Mouse (Mus musculus): ENCODE data around the gene Pebp1. TPM values are rescaled to one million over a fixed set of nuclear protein-coding genes. Genes with fewer than 3 reads are reported as not detected.

Pebp1 gene
- polyA plus RNA-seq, 1 experiment, result 713 TPM

DNA sequence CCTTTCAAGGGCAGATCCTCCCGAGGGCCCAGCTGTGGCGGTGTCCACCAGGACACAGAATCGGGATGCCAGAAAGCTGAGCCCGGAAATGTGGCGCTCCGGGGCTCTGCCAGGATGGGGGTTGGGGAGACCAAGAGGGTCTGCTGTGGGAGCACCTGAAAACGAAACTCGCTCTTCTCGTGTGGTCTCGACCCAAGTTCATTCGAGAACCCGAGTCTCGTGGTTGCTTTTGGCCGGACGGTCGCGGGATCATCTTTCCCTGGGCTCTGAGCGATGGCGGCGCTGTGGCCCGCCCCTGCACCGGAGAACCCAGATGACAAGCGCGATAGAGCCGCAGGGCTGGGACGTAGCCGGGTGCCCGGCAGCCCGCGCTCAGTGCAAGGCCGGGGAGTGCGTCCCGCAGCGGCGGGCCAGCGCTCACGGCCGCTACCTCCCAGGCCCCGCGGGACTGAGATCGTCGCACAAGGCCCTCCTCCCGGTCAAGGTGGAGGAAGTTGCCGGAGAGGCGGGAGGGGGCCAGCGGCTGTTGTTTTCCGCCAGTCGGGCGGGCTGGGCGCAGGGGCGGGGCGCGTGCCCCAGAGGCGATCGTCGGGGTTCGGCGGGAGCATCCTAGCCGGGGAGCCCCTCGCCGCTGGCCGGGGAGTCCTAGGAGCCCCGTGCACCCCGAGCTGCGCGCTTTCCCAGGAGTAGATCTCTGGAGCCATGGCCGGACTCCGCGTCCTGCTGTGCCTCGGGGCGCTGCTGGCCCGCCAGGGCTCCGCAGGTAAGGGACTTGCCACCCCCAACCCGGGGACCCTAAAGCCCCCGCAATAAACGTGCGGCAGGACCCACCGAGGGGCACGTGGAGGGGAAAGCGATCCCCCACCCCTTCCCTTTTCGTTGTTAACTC, 31.6 kb upstream of the Pebp1 start, which contains the start of gene Vsig10:
Gene Vsig10 (plus strand): TSS at position 343 of the 889 bp plus-strand sequence.
- peak within 1 kb of the TSS; percentile 51 for H3K4me3 ChIP-seq
- H3K27me3 ChIP-seq (ENCODE audit: control insufficient read depth, insufficient read depth, insufficient read length), result no peaks in the 10 kb centered on the region
- H3K79me2 ChIP-seq (ENCODE audit: control insufficient read depth, insufficient read depth), result no peaks in the 10 kb centered on the region
- peak within 1 kb of the TSS; percentile 89 for H3K4me2 ChIP-seq (ENCODE audit: low read depth)
- peak; percentile 38 for TF ChIP-seq POLR2AphosphoS2 (IDR thresholded peaks at IDR 0.05; ENCODE audit: insufficient read length, low read depth)
- TF ChIP-seq E2F4 (IDR thresholded peaks at IDR 0.05; ENCODE audit: insufficient read depth), result no peak
- peak in 2 of 3 experiments; percentile 5 to 19 for TF ChIP-seq MYOG (IDR thresholded peaks at IDR 0.05; ENCODE audit: control insufficient read depth in 1 of 3, insufficient read depth in 1 of 3, insufficient read length in 2 of 3, low read depth in 2 of 3)
- TF ChIP-seq TCF3 (IDR thresholded peaks at IDR 0.05; ENCODE audit: insufficient read length, low read depth), result no peak
- no peak for TF ChIP-seq CEBPB (IDR thresholded peaks at IDR 0.05; ENCODE audit: insufficient read depth, poor library complexity, severe bottlenecking)
- TF ChIP-seq USF1 (IDR thresholded peaks at IDR 0.05; ENCODE audit: low read depth), result no peak
- TF ChIP-seq POLR2A (IDR thresholded peaks at IDR 0.05; ENCODE audit: insufficient read length, low read depth), result peak; percentile 75
- no peak for TF ChIP-seq REST (IDR thresholded peaks at IDR 0.05; ENCODE audit: insufficient read depth, insufficient read length)
- TF ChIP-seq TCF12 (IDR thresholded peaks at IDR 0.05; ENCODE audit: insufficient read depth, poor library complexity, severe bottlenecking), result no peak
- TF ChIP-seq MYOD1 (IDR thresholded peaks at IDR 0.05; ENCODE audit: control insufficient read depth in 1 of 3, insufficient read length in 2 of 3, low read depth in 2 of 3), result peak in 2 of 3 experiments; percentile 0 to 24
- peak; percentile 55 for TF ChIP-seq SRF (IDR thresholded peaks at IDR 0.05; ENCODE audit: control insufficient read depth, insufficient read length, low read depth)
- no peak for TF ChIP-seq MAX (IDR thresholded peaks at IDR 0.05; ENCODE audit: low read depth)
- H3ac ChIP-seq (ENCODE audit: control insufficient read depth, insufficient read length), result peak within 1 kb of the TSS; percentile 91
- H3K36me3 ChIP-seq (ENCODE audit: control insufficient read depth, insufficient read depth), result no peaks in the 10 kb centered on the region

DNA sequence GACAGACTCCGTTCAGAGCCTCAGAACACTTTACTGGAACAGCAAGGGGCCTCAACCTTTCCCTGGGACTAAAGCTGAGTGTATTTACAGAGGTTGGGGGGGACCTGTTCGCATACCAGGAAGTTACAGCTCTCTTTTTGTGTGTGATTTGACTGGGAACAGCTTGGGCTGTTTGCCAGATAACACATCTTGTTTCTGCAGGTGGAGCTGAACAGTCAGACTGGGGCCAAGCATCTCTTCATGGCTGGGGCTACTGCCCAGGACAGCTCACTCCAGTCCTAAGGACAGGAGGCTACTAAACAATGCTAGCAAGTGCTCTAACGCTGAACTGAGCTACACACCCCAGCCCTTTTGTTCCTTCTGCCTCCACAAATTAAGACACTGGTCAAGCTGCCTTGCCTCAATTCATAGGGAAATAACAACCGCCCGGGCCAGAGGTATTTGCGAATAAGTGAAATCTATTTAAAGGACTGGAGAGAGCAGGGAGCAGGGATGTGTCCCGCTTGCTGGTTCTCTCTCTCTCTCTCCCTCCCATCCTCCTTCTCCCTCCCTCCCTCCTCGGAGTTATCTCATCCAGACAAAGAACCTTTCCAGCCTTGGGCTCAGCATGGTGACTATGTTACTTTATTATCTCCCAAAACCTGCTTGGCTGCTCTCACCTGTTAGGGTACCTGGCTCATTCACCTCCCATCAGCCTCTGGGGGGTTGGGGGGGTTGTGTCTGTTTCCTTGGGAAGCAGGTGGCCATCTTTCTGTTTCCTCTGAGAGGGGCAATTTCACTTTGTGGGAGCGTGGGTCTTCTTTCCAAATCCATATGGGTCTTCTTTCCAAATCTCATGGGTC, 27.4 kb upstream of the Pebp1 start:
- Histone ChIP-seq H3K27me3 (ENCODE audit: control insufficient read depth, insufficient read depth, insufficient read length) (no peaks in the 10 kb centered on the region), H3K4me2 (ENCODE audit: low read depth) (no peak overlapping the region)

GRCm38 (mm10) chr5:117313909-117314308, 26.5 kb upstream of the Pebp1 start:
- no peak overlapping the region for H3ac ChIP-seq (ENCODE audit: control insufficient read depth, insufficient read length)
- no peaks in the 10 kb centered on the region for H3K79me2 ChIP-seq (ENCODE audit: control insufficient read depth, insufficient read depth)
- TF ChIP-seq MYOG (IDR thresholded peaks at IDR 0.05; ENCODE audit: control insufficient read depth in 1 of 3, insufficient read depth in 1 of 3, insufficient read length in 2 of 3, low read depth in 2 of 3), result no peak
- no peak for TF ChIP-seq TCF12 (IDR thresholded peaks at IDR 0.05; ENCODE audit: insufficient read depth, poor library complexity, severe bottlenecking)
- no peak for TF ChIP-seq TCF3 (IDR thresholded peaks at IDR 0.05; ENCODE audit: insufficient read length, low read depth)
- TF ChIP-seq POLR2AphosphoS2 (IDR thresholded peaks at IDR 0.05; ENCODE audit: insufficient read length, low read depth), result no peak
- no peak for TF ChIP-seq MYOD1 (IDR thresholded peaks at IDR 0.05; ENCODE audit: control insufficient read depth in 1 of 3, insufficient read length in 2 of 3, low read depth in 2 of 3)
- TF ChIP-seq SRF (IDR thresholded peaks at IDR 0.05; ENCODE audit: control insufficient read depth, insufficient read length, low read depth), result no peak
- no peak for TF ChIP-seq MAX (IDR thresholded peaks at IDR 0.05; ENCODE audit: low read depth)
- no peak for TF ChIP-seq REST (IDR thresholded peaks at IDR 0.05; ENCODE audit: insufficient read depth, insufficient read length)
- TF ChIP-seq USF1 (IDR thresholded peaks at IDR 0.05; ENCODE audit: low read depth), result no peak
- H3K36me3 ChIP-seq (ENCODE audit: control insufficient read depth, insufficient read depth), result no peaks in the 10 kb centered on the region
- H3K4me2 ChIP-seq (ENCODE audit: low read depth), result no peak overlapping the region
- no peaks in the 10 kb centered on the region for H3K27me3 ChIP-seq (ENCODE audit: control insufficient read depth, insufficient read depth, insufficient read length)
- no peak overlapping the region for H3K4me3 ChIP-seq

More for the DNA sequence above, 27.4 kb upstream of the Pebp1 start:
- no peaks in the 10 kb centered on the region for H3K79me2 ChIP-seq (ENCODE audit: control insufficient read depth, insufficient read depth)
- TF ChIP-seq MYOG (IDR thresholded peaks at IDR 0.05; ENCODE audit: control insufficient read depth in 1 of 3, insufficient read depth in 1 of 3, insufficient read length in 2 of 3, low read depth in 2 of 3) (no peak), SRF (IDR thresholded peaks at IDR 0.05; ENCODE audit: control insufficient read depth, insufficient read length, low read depth) (no peak), MYOD1 (IDR thresholded peaks at IDR 0.05; ENCODE audit: control insufficient read depth in 1 of 3, insufficient read length in 2 of 3, low read depth in 2 of 3) (no peak), TCF3 (IDR thresholded peaks at IDR 0.05; ENCODE audit: insufficient read length, low read depth) (no peak), TCF12 (IDR thresholded peaks at IDR 0.05; ENCODE audit: insufficient read depth, poor library complexity, severe bottlenecking) (no peak), POLR2AphosphoS2 (IDR thresholded peaks at IDR 0.05; ENCODE audit: insufficient read length, low read depth) (no peak), CEBPB (IDR thresholded peaks at IDR 0.05; ENCODE audit: insufficient read depth, poor library complexity, severe bottlenecking) (no peak), E2F4 (IDR thresholded peaks at IDR 0.05; ENCODE audit: insufficient read depth) (no peak), USF1 (IDR thresholded peaks at IDR 0.05; ENCODE audit: low read depth) (no peak), MAX (IDR thresholded peaks at IDR 0.05; ENCODE audit: low read depth) (no peak), REST (IDR thresholded peaks at IDR 0.05; ENCODE audit: insufficient read depth, insufficient read length) (no peak), POLR2A (IDR thresholded peaks at IDR 0.05; ENCODE audit: insufficient read length, low read depth) (no peak)
- no peaks in the 10 kb centered on the region for H3K36me3 ChIP-seq (ENCODE audit: control insufficient read depth, insufficient read depth)
- H3ac ChIP-seq (ENCODE audit: control insufficient read depth, insufficient read length), result no peak overlapping the region
- no peak overlapping the region for H3K4me3 ChIP-seq

GRCm38 (mm10) chr5:117313420-117313819, 26.0 kb upstream of the Pebp1 start:
- Histone ChIP-seq H3K27me3 (ENCODE audit: control insufficient read depth, insufficient read depth, insufficient read length) (no peaks in the 10 kb centered on the region), H3ac (ENCODE audit: control insufficient read depth, insufficient read length) (no peak overlapping the region), H3K4me2 (ENCODE audit: low read depth) (no peak overlapping the region), H3K4me3 (no peak overlapping the region), H3K79me2 (ENCODE audit: control insufficient read depth, insufficient read depth) (no peaks in the 10 kb centered on the region), H3K36me3 (ENCODE audit: control insufficient read depth, insufficient read depth) (no peaks in the 10 kb centered on the region)
- no peak for TF ChIP-seq TCF12 (IDR thresholded peaks at IDR 0.05; ENCODE audit: insufficient read depth, poor library complexity, severe bottlenecking)
- TF ChIP-seq MYOD1 (IDR thresholded peaks at IDR 0.05; ENCODE audit: control insufficient read depth in 1 of 3, insufficient read length in 2 of 3, low read depth in 2 of 3), result no peak
- TF ChIP-seq MAX (IDR thresholded peaks at IDR 0.05; ENCODE audit: low read depth), result no peak
- no peak for TF ChIP-seq E2F4 (IDR thresholded peaks at IDR 0.05; ENCODE audit: insufficient read depth)
- TF ChIP-seq CEBPB (IDR thresholded peaks at IDR 0.05; ENCODE audit: insufficient read depth, poor library complexity, severe bottlenecking), result no peak
- TF ChIP-seq USF1 (IDR thresholded peaks at IDR 0.05; ENCODE audit: low read depth), result no peak
- no peak for TF ChIP-seq SRF (IDR thresholded peaks at IDR 0.05; ENCODE audit: control insufficient read depth, insufficient read length, low read depth)
- no peak for TF ChIP-seq TCF3 (IDR thresholded peaks at IDR 0.05; ENCODE audit: insufficient read length, low read depth)
- TF ChIP-seq MYOG (IDR thresholded peaks at IDR 0.05; ENCODE audit: control insufficient read depth in 1 of 3, insufficient read depth in 1 of 3, insufficient read length in 2 of 3, low read depth in 2 of 3), result no peak
- no peak for TF ChIP-seq POLR2A (IDR thresholded peaks at IDR 0.05; ENCODE audit: insufficient read length, low read depth)
- no peak for TF ChIP-seq REST (IDR thresholded peaks at IDR 0.05; ENCODE audit: insufficient read depth, insufficient read length)
- TF ChIP-seq POLR2AphosphoS2 (IDR thresholded peaks at IDR 0.05; ENCODE audit: insufficient read length, low read depth), result no peak

All from myocyte (in vitro differentiated cells).